Mouse (Mus musculus) MEL (cell line): ENCODE measurements around the gene Fn1. TPM values are rescaled to one million over a fixed set of nuclear protein-coding genes. Genes with fewer than 3 reads are reported as not detected.

Experiments
- DNase-seq: peaks from one replicate; pipeline ENCODE4 v3.0.0; 2011; ENCODE audit warnings: low read depth, low spot score
- H3K27ac ChIP-seq: 2 replicates; pipeline ENCODE4 v1.5.1; 2012; ENCODE audit warnings: low read depth, mild to moderate bottlenecking, control low read depth, low read length, moderate library complexity; ENCODE audit not compliant: control insufficient read depth
- H3K27me3 ChIP-seq, 2 experiments: fragments of 150-350 bp in 1 of 2; sonication (generic) in 1 of 2; 2 replicates each; pipeline ENCODE4 v1.6.1; 2012; ENCODE audit warnings: low read length in 2 of 2, mild to moderate bottlenecking in 2 of 2, improper control_type of control experiment in 1 of 2, moderate library complexity in 1 of 2; ENCODE audit not compliant: insufficient read depth in 2 of 2, control insufficient read depth in 1 of 2
- H3K36me3 ChIP-seq, 2 experiments: 2 replicates each; pipeline ENCODE4 v1.6.1; 2012 to 2014; ENCODE audit warnings: low read length in 2 of 2, improper control_type of control experiment in 1 of 2, inconsistent platforms in 1 of 2, mild to moderate bottlenecking in 1 of 2; ENCODE audit not compliant: insufficient read depth in 2 of 2, control insufficient read depth in 1 of 2
- H3K4me1 ChIP-seq, 2 experiments: fragments of 150-350 bp in 1 of 2; sonication (generic) in 1 of 2; 2 replicates each; pipeline ENCODE4 v1.6.1; 2012; ENCODE audit warnings: low read length in 2 of 2, improper control_type of control experiment in 1 of 2, mild to moderate bottlenecking in 1 of 2; ENCODE audit not compliant: insufficient read depth in 2 of 2, control insufficient read depth in 1 of 2
- H3K4me3 ChIP-seq, 2 experiments: fragments of 150-350 bp in 1 of 2; sonication (generic) in 1 of 2; 2 replicates each; pipeline ENCODE4 v1.5.1; 2012; ENCODE audit warnings: low read depth in 2 of 2, low read length in 2 of 2, mild to moderate bottlenecking in 2 of 2, moderate library complexity in 2 of 2, control low read depth in 1 of 2, improper control_type of control experiment in 1 of 2; ENCODE audit not compliant: control insufficient read depth in 1 of 2, insufficient read depth in 1 of 2
- H3K79me2 ChIP-seq: 2 replicates; pipeline ENCODE4 v1.6.1; 2012; ENCODE audit warnings: mild to moderate bottlenecking, low read length, moderate library complexity; ENCODE audit not compliant: control insufficient read depth, poor library complexity, insufficient read depth
- H3K9ac ChIP-seq: 2 replicates; pipeline ENCODE4 v1.6.1; 2012; ENCODE audit warnings: low read depth, mild to moderate bottlenecking, control low read depth, low read length, moderate library complexity; ENCODE audit not compliant: control insufficient read depth, poor library complexity, severe bottlenecking
- H3K9me3 ChIP-seq: fragments of 150-350 bp; sonication (generic); replicated peaks from 2 replicates; pipeline ENCODE4 v1.6.1; 2012; ENCODE audit warnings: mild to moderate bottlenecking, low read length, improper control_type of control experiment, moderate library complexity; ENCODE audit not compliant: insufficient read depth
- BHLHE40 ChIP-seq: IDR thresholded peaks from 2 replicates; pipeline ENCODE4 v1.6.1; 2012; ENCODE audit warnings: low read depth, mild to moderate bottlenecking, inconsistent platforms, low read length, improper control_type of control experiment, borderline replicate concordance
- KAT2A ChIP-seq: conservative IDR thresholded peaks from 2 replicates; pipeline ENCODE4 v1.6.1; 2012; ENCODE audit warnings: low read depth, low read length, improper control_type of control experiment, inconsistent platforms
- MAX ChIP-seq: IDR thresholded peaks from 2 replicates; pipeline ENCODE4 v1.6.1; 2011; ENCODE audit warnings: low read length, improper control_type of control experiment
- MAZ ChIP-seq: IDR thresholded peaks from 2 replicates; pipeline ENCODE4 v1.6.1; 2012; ENCODE audit warnings: low read depth, mild to moderate bottlenecking, inconsistent platforms, low read length, improper control_type of control experiment
- MYC ChIP-seq: IDR thresholded peaks from 2 replicates; pipeline ENCODE4 v1.6.1; 2011; ENCODE audit warnings: low read depth, mild to moderate bottlenecking, low read length, improper control_type of control experiment, moderate library complexity
- NELFE ChIP-seq: IDR thresholded peaks from 2 replicates; pipeline ENCODE4 v1.6.1; 2011; ENCODE audit warnings: low read depth, low read length, improper control_type of control experiment
- NRF1 ChIP-seq: IDR thresholded peaks from 2 replicates; pipeline ENCODE4 v1.6.1; 2014; ENCODE audit warnings: low read depth, mild to moderate bottlenecking, inconsistent platforms, low read length, improper control_type of control experiment, moderate library complexity; ENCODE audit not compliant: poor library complexity, insufficient read depth, severe bottlenecking
- RCOR1 ChIP-seq: IDR thresholded peaks from 2 replicates; pipeline ENCODE4 v1.6.1; 2012; ENCODE audit warnings: low read depth, mild to moderate bottlenecking, inconsistent platforms, low read length, improper control_type of control experiment
- SIN3A ChIP-seq: IDR thresholded peaks from 2 replicates; pipeline ENCODE4 v1.6.1; 2012; ENCODE audit warnings: low read length, improper control_type of control experiment, inconsistent platforms
- SMC3 ChIP-seq: IDR thresholded peaks from 2 replicates; pipeline ENCODE4 v1.6.1; 2011; ENCODE audit warnings: low read depth, low read length, improper control_type of control experiment
- TAL1 ChIP-seq: IDR thresholded peaks from 2 replicates; pipeline ENCODE4 v1.6.1; 2012; ENCODE audit warnings: mild to moderate bottlenecking, inconsistent platforms, low read length, moderate library complexity, mixed read lengths
- TBP ChIP-seq: IDR thresholded peaks from 2 replicates; pipeline ENCODE4 v1.8.0; 2011; ENCODE audit warnings: low read depth, low read length, improper control_type of control experiment
- TCF12 ChIP-seq: IDR thresholded peaks from 2 replicates; pipeline ENCODE4 v1.6.1; 2014; ENCODE audit warnings: low read depth, mild to moderate bottlenecking, inconsistent platforms, low read length, improper control_type of control experiment, moderate library complexity
- UBTF ChIP-seq: IDR thresholded peaks from 2 replicates; pipeline ENCODE4 v1.6.1; 2012; ENCODE audit warnings: low read depth, mild to moderate bottlenecking, inconsistent platforms, low read length, improper control_type of control experiment, moderate library complexity, borderline replicate concordance; ENCODE audit not compliant: insufficient read depth
- ZNF384 ChIP-seq: IDR thresholded peaks from 2 replicates; pipeline ENCODE4 v1.6.1; 2012; ENCODE audit warnings: low read depth, mild to moderate bottlenecking, inconsistent platforms, low read length, improper control_type of control experiment
- polyA plus RNA-seq, 2 experiments: library from polyadenylated mRNA; stranded (reverse) in 1 of 2; unstranded in 1 of 2; fragments of >175 nt in 1 of 2; fragments of >200 nt in 1 of 2; gene quantifications; 2 replicates each; pipeline versions ENCODE4 v1.2.1 to v1.2.4; 2012; ENCODE audit warnings: low replicate concordance in 2 of 2, low read depth in 1 of 2; ENCODE audit not compliant: insufficient read length in 2 of 2, insufficient read depth in 1 of 2, missing spikeins in 1 of 2
- total RNA-seq: library from RNA; depleted of rRNA; stranded (reverse); fragments of 300-350 nt; gene quantifications from 2 replicates; pipeline ENCODE4 v1.2.3, GENCODE M21; 2012

Gene Fn1
- total and polyA plus RNA-seq, 3 experiments: 0.56 TPM; not detected in 2

DNA sequence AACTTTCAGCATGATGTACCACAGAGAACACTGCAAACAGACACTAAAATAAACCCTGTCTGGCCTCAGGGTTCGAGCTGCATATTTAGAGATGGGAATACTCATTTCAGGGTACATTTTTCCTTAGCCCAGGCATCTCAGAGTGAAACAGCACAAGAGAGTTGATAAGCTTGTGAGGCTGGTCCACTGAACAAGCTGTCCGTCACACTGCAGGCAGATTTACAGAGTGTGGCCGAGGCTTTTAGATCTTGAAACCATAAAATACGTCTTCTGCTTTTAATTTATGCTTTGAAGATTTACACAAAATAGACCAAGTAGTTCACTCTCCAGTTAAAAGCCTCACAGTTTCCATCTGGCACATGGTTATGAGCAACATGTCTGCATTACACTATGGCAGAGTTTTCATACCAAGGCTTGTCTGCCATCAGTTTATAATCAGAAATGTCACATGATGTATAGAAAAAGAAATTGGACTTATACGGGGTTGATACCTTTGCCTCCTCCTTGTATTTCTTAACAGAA, 29.3 kb upstream of the Fn1 start:
- no peak overlapping the region for H3K9ac ChIP-seq
- no peaks in the 10 kb centered on the region for H3K36me3 ChIP-seq
- H3K4me1 ChIP-seq: no peaks in the 10 kb centered on the region
- no peak overlapping the region for H3K27ac ChIP-seq
- no peaks in the 10 kb centered on the region for H3K27me3 ChIP-seq
- H3K79me2 ChIP-seq: no peaks in the 10 kb centered on the region
- TF ChIP-seq BHLHE40: no peak
- no peak for TF ChIP-seq TCF12
- no peak for TF ChIP-seq UBTF
- no peak for TF ChIP-seq ZNF384
- no peak for TF ChIP-seq RCOR1
- no peak for TF ChIP-seq SMC3
- TF ChIP-seq MAX: no peak
- no peak for TF ChIP-seq TBP
- TF ChIP-seq, all 39 proteins: peak for 0
- Histone ChIP-seq H3K9me3 (no peaks in the 10 kb centered on the region), H3K4me3 (no peak overlapping the region)
- no peak for DNase-seq

DNA sequence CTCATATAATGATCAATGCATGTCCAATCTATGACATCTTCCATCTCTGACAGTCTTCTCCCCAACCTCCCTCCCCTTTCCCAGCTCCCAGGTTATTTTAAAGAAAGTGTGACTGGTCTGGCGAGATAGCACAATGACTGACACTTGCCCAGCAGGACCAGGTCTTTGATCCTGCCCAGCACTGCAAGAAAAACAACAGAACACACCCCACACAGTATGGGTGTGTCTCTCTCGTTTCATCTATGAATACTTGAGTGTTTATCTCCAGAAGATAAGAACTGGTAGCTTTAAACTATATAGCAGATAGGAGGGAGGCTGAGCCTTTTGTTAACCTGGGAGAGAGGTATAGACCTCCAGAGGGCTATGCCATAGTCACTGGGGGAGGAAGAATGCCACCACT, 28.3 kb upstream of the Fn1 start:
- H3K27me3 ChIP-seq: no peaks in the 10 kb centered on the region
- no peak overlapping the region for H3K4me3 ChIP-seq
- H3K36me3 ChIP-seq: no peaks in the 10 kb centered on the region
- H3K9ac ChIP-seq: no peak overlapping the region
- no peak overlapping the region for H3K27ac ChIP-seq
- TF ChIP-seq SIN3A (no peak), MAZ (no peak)
- H3K79me2 ChIP-seq: no peaks in the 10 kb centered on the region
- no peaks in the 10 kb centered on the region for H3K4me1 ChIP-seq
- DNase-seq: no peak
- no peaks in the 10 kb centered on the region for H3K9me3 ChIP-seq

GRCm38 (mm10) chr1:71680046-71680672, 27.2 kb upstream of the Fn1 start:
- Histone ChIP-seq H3K27ac (no peak overlapping the region), H3K36me3 (no peaks in the 10 kb centered on the region), H3K4me1 (no peaks in the 10 kb centered on the region), H3K4me3 (no peak overlapping the region), H3K79me2 (no peaks in the 10 kb centered on the region), H3K9me3 (no peaks in the 10 kb centered on the region), H3K27me3 (no peaks in the 10 kb centered on the region), H3K9ac (no peak overlapping the region)
- no peak for DNase-seq
- TF ChIP-seq KAT2A (no peak), TAL1 (no peak), TCF12 (no peak), NRF1 (no peak), NELFE (no peak), SIN3A (no peak), TBP (no peak), BHLHE40 (no peak), MYC (no peak)
